Mouse (Mus musculus): Measurements from ENCODE around the gene Ceacam9.

DNA sequence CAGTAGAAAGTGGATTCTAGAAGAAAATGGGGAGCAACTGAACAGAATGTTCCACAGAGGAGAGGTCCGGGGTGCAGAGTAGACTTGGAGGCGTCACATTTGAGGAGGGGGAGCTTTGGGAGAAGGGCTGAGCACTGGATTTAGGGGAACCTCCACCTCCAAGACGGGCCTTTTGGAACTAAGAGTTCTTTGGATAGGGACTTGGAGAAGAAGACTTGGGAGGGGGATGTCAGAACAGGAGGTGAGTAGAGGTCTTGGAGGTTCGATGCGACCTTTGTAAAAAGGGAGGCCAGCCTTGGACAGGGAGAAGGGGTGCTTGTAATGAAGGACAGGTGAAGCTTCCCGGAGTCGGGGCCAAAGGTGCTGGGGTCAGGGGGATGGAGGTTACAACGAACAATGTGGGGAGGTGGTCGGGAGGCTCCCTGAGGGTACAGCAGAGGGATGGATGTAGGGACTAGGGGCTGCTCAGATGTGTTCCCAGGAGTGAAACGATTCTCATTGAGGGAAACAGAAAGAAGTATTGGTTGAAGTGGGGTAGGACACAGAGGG is 17.4 kb downstream of the Ceacam9 start:
- TF ChIP-seq CTCF (IDR thresholded peaks at IDR 0.05; ENCODE audit: low read depth): no peak
- no peak for TF ChIP-seq EP300 (IDR thresholded peaks at IDR 0.05; ENCODE audit: low read depth)

All from liver, postnatal 0 days (tissue).